Mouse (Mus musculus): Measurements from ENCODE around the gene Gpx7. TPM values are rescaled to one million over a fixed set of nuclear protein-coding genes. Genes with fewer than 3 reads are reported as not detected.

Gene Gpx7
- polyA plus RNA-seq (2012; ENCODE audit: low replicate concordance): 0.36 and 1.9 TPM in 2 replicates

GRCm38 (mm10) chr4:108406861-108407401 is at the start of gene Gpx7:
Gene Gpx7 (minus strand): TSS chr4:108406961.

GRCm38 (mm10) chr4:108383183-108383714 is 23.5 kb downstream of the Gpx7 start, which contains the start of gene Shisal2a:
Gene Shisal2a (minus strand): TSS chr4:108383349.

Other genes starting within 250 kb of the Gpx7 start
- 0.56 and 1.3 TPM in 2 replicates for gene Echdc2, start 241.5 kb downstream of the Gpx7 start, polyA plus RNA-seq (2012; ENCODE audit: low replicate concordance)
- gene Zyg11a, start 188.9 kb downstream of the Gpx7 start, polyA plus RNA-seq (2012; ENCODE audit: low replicate concordance): not detected in 2 replicates
- gene Zyg11b, start 105.9 kb downstream of the Gpx7 start, polyA plus RNA-seq (2012; ENCODE audit: low replicate concordance): 0.91 and 1.6 TPM in 2 replicates
- gene Coa7, start 78.8 kb downstream of the Gpx7 start, polyA plus RNA-seq (2012; ENCODE audit: low replicate concordance): 1.2 and 6.3 TPM in 2 replicates
- gene Shisal2a, start 23.6 kb downstream of the Gpx7 start, polyA plus RNA-seq (2012; ENCODE audit: low replicate concordance): not detected in 2 replicates
- 15.1 and 30.2 TPM in 2 replicates for gene Tut4, start 52.5 kb upstream of the Gpx7 start, polyA plus RNA-seq (2012; ENCODE audit: low replicate concordance)
- 2.5 and 3.4 TPM in 2 replicates for gene Prpf38a, start 172.4 kb upstream of the Gpx7 start, polyA plus RNA-seq (2012; ENCODE audit: low replicate concordance)
- gene Orc1, start 172.5 kb upstream of the Gpx7 start, polyA plus RNA-seq (2012; ENCODE audit: low replicate concordance): 8.3 and 29.3 TPM in 2 replicates
- gene Cc2d1b, start 213.0 kb upstream of the Gpx7 start, polyA plus RNA-seq (2012; ENCODE audit: low replicate concordance): 45.8 and 47.7 TPM in 2 replicates